Mouse (Mus musculus) E14TG2a.4 (cell line): ENCODE results near the gene Tmub2.

Experiments
- CTCF ChIP-seq: conservative IDR thresholded peaks from 2 replicates; pipeline ENCODE4 v1.5.1; 2014; ENCODE audit warnings: low read length
- NANOG ChIP-seq: IDR thresholded peaks from 2 replicates; pipeline ENCODE4 v1.6.1; 2014; ENCODE audit warnings: borderline replicate concordance, low read length, mixed read lengths
- POU5F1 ChIP-seq: IDR thresholded peaks from 2 replicates; pipeline ENCODE4 v1.6.1; 2014; ENCODE audit warnings: low read length, borderline replicate concordance

GRCm38 (mm10) chr11:102285095-102285834 lies 534 bp downstream of the Tmub2 start:
- TF ChIP-seq CTCF (no peak), NANOG (no peak), POU5F1 (no peak)
